Mouse (Mus musculus): ENCODE data around the gene Calu. TPM values are rescaled to one million over a fixed set of nuclear protein-coding genes. Genes with fewer than 3 reads are reported as not detected.
A peak's percentile ranks its signal among the peaks of the same experiment; 100 is the strongest.
"Not testable (repeated sequence)": the region's sequence is repeated elsewhere in the genome, so short reads cannot be mapped to it uniquely, and the experiment has no call there.

Gene Calu
- polyA plus RNA-seq, 1 experiment from 2014 or later: 158 TPM

GRCm38 (mm10) chr6:29322735-29323134, 25.1 kb upstream of the Calu start:
- Histone ChIP-seq H3K4me1 (no peaks in the 10 kb centered on the region), H3K9me3 (replicated peaks) (no peaks in the 10 kb centered on the region), H3K9ac (replicated peaks) (no peak overlapping the region), H3K27ac (replicated peaks) (no peak overlapping the region), H3K27me3 (replicated peaks) (no peaks in the 10 kb centered on the region), H3K4me2 (no peak overlapping the region), H3K36me3 (no peaks in the 10 kb centered on the region), H3K4me3 (replicated peaks) (no peak overlapping the region)
- ATAC-seq (ENCODE audit: low FRiP score): no peak
- 87% methylated on average over 4 of the region's 4 CpGs for WGBS

DNA sequence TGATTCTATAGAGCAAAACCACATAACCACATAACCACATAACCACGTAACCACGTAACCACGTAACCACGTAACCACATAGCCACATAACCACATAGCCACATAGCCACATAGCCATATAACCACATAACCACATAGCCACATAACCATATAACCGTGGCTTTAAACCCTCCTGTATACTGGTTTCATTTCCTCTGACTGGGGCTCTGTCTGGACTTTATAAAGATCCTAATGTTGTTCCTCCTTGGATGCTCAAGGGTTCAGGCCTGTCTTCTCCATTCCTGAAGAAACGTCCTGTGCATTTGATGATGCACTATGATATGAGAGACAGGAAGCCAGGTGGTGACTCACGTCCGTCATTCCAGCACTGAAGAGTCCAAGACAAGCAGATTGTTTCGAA, 20.9 kb upstream of the Calu start:
- Histone ChIP-seq H3K27me3 (replicated peaks) (no peaks in the 10 kb centered on the region), H3K4me2 (no peak overlapping the region), H3K9me3 (replicated peaks) (no peaks in the 10 kb centered on the region), H3K27ac (replicated peaks) (no peak overlapping the region), H3K36me3 (no peaks in the 10 kb centered on the region), H3K4me1 (no peaks in the 10 kb centered on the region), H3K4me3 (replicated peaks) (no peak overlapping the region), H3K9ac (replicated peaks) (no peak overlapping the region)
- no peak for ATAC-seq (ENCODE audit: low FRiP score)
- 92% methylated on average over 9 of the region's 9 CpGs for WGBS

DNA sequence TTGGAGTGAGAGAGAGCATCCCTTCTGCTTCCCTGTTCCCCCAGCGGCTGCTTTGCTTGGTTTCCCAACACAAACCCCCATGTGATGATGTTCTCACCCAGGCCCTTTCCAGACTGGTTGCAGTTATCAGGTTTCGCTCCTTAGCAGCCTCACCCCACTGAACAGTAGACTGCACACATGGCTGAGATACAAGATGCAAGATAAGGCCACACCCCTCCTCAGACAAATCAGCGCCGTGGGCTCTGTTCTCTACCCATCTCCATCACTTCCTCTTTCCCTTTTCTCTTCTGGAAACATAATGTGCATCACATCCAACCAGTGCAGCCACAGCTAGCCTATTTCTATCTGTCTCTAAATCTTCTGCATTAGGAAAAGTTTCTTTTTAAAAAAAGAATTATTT, 18.4 kb upstream of the Calu start:
- Histone ChIP-seq H3K4me3 (replicated peaks) (no peak overlapping the region), H3K9ac (replicated peaks) (no peak overlapping the region), H3K9me3 (replicated peaks) (no peaks in the 10 kb centered on the region), H3K27me3 (replicated peaks) (no peaks in the 10 kb centered on the region), H3K4me1 (no peaks in the 10 kb centered on the region), H3K4me2 (no peak overlapping the region), H3K27ac (replicated peaks) (no peak overlapping the region), H3K36me3 (no peaks in the 10 kb centered on the region)
- 91% methylated on average over 4 of the region's 4 CpGs for WGBS
- ATAC-seq (ENCODE audit: low FRiP score): no peak

- WGBS: 95% methylated on average over 2 of the region's 2 CpGs
- H3K36me3 ChIP-seq; H3K4me2 ChIP-seq; H3K27ac ChIP-seq (replicated peaks); H3K4me3 ChIP-seq (replicated peaks); H3K27me3 ChIP-seq (replicated peaks); H3K9ac ChIP-seq (replicated peaks); H3K9me3 ChIP-seq (replicated peaks); ATAC-seq (ENCODE audit: low FRiP score): not testable (repeated sequence)
- H3K4me1 ChIP-seq: peaks cover 22% of the 10 kb centered on the region
Observed at GRCm38 (mm10) chr6:29346512-29346911, 1.4 kb upstream of the Calu start.

DNA sequence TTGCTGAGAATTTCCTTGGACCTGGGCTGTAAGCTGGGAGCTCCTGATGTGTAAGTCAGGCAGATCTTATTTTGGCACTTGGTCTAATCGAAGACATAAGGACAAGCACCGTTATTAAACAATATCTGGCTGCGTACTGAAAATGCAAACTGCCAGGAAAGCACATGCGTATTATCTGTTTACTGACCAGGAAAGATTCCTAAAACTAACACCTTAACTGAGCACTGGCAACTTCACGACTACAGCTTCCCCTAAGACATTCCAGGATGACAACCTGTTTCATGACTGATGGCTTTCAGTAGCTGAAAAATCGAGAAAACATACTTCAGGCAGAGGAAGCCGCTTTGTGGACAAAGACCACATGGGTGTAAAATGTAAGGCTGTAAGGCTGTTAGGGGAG, 680 bp upstream of the Calu start:
- no peaks in the 10 kb centered on the region for H3K9me3 ChIP-seq (replicated peaks)
- peak overlapping the region; percentile 74 for H3K4me3 ChIP-seq (replicated peaks)
- 39% methylated on average over 7 of the region's 7 CpGs for WGBS
- no peaks in the 10 kb centered on the region for H3K27me3 ChIP-seq (replicated peaks)
- peak overlapping the region; percentile 74 for H3K9ac ChIP-seq (replicated peaks)
- H3K36me3 ChIP-seq: no peaks in the 10 kb centered on the region
- H3K4me2 ChIP-seq: peak overlapping the region; percentile 79
- no peak for ATAC-seq (ENCODE audit: low FRiP score)
- H3K4me1 ChIP-seq: peaks cover 22% of the 10 kb centered on the region
- H3K27ac ChIP-seq (replicated peaks): peak overlapping the region; percentile 93

DNA sequence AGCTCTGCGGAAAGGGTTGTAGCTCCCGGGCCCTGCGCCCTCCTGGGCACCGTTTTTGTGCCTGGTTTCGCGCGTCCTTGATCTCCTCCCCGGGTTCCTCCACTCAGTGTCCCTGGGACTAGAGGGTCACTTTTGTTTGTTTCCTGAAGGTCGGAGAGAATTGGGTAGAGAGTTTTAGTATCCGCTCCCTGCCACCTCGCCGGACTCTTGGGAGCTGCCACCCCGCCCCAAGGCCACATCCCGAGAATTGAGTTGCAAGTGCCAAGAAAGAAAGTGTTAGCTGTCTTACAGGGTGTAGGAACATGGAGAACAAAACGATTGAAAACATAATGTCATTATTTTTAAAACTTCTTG, 479 bp downstream of the Calu start:
- no peaks in the 10 kb centered on the region for H3K36me3 ChIP-seq
- H3K4me2 ChIP-seq: peak overlapping the region; percentile 78
- H3K4me1 ChIP-seq: peaks cover 22% of the 10 kb centered on the region
- H3K4me3 ChIP-seq (replicated peaks): peak overlapping the region; percentile 74
- H3K9ac ChIP-seq (replicated peaks): peak overlapping the region; percentile 87
- 0% methylated on average over 15 of the region's 15 CpGs for WGBS
- no peaks in the 10 kb centered on the region for H3K27me3 ChIP-seq (replicated peaks)
- peak overlapping the region; percentile 77 for H3K27ac ChIP-seq (replicated peaks)
- ATAC-seq (ENCODE audit: low FRiP score): peak; percentile 22; the same call in 1 of the 2 replicates
- H3K9me3 ChIP-seq (replicated peaks): no peaks in the 10 kb centered on the region

DNA sequence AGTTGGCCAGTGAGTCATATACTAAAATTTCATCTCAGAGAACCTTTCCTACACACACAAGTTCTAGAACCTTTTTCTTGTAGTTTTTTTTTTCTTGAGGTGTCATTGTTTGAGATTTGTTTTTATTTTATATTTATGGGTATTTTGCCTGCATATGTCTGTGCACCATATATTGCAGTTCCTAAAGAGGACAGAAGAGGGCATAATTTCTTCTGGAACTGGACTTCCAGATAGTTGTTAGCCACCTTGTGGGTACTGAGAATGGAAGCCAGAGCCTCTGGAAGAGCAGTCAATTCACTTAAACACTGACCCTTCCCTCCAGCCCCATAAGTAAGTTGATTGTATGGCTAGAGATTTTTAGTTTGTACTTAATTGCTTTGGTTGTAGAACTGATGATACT, 3.7 kb downstream of the Calu start:
- no peak overlapping the region for H3K4me3 ChIP-seq (replicated peaks)
- H3K9me3 ChIP-seq (replicated peaks): no peaks in the 10 kb centered on the region
- H3K27me3 ChIP-seq (replicated peaks): no peaks in the 10 kb centered on the region
- H3K36me3 ChIP-seq: no peaks in the 10 kb centered on the region
- no peak overlapping the region for H3K4me2 ChIP-seq
- H3K9ac ChIP-seq (replicated peaks): no peak overlapping the region
- no peak overlapping the region for H3K27ac ChIP-seq (replicated peaks)
- ATAC-seq (ENCODE audit: low FRiP score): no peak
- H3K4me1 ChIP-seq: peaks cover 22% of the 10 kb centered on the region

GRCm38 (mm10) chr6:29352816-29353215, 4.9 kb downstream of the Calu start:
- 70% methylated on average over 5 of the region's 5 CpGs for WGBS
- H3K27me3 ChIP-seq (replicated peaks): no peaks in the 10 kb centered on the region
- no peak overlapping the region for H3K27ac ChIP-seq (replicated peaks)
- H3K4me3 ChIP-seq (replicated peaks): no peak overlapping the region
- peaks cover 15% of the 10 kb centered on the region for H3K4me1 ChIP-seq
- no peaks in the 10 kb centered on the region for H3K9me3 ChIP-seq (replicated peaks)
- H3K4me2 ChIP-seq: no peak overlapping the region
- H3K36me3 ChIP-seq: peaks cover 10% of the 10 kb centered on the region
- H3K9ac ChIP-seq (replicated peaks): no peak overlapping the region
- ATAC-seq (ENCODE audit: low FRiP score): no peak

- Histone ChIP-seq H3K4me1 (peaks cover 6% of the 10 kb centered on the region), H3K4me3 (replicated peaks) (no peak overlapping the region), H3K9me3 (replicated peaks) (no peaks in the 10 kb centered on the region), H3K36me3 (peaks cover 18% of the 10 kb centered on the region), H3K27ac (replicated peaks) (no peak overlapping the region), H3K27me3 (replicated peaks) (no peaks in the 10 kb centered on the region), H3K4me2 (no peak overlapping the region), H3K9ac (replicated peaks) (no peak overlapping the region)
- WGBS: 93% methylated on average over 3 of the region's 3 CpGs
- no peak for ATAC-seq (ENCODE audit: low FRiP score)
Observed at GRCm38 (mm10) chr6:29359386-29359785, 11.5 kb downstream of the Calu start.

- 90% methylated on average over 6 of the region's 6 CpGs for WGBS
- Histone ChIP-seq H3K4me2 (no peak overlapping the region), H3K27me3 (replicated peaks) (no peaks in the 10 kb centered on the region), H3K9me3 (replicated peaks) (no peaks in the 10 kb centered on the region), H3K9ac (replicated peaks) (no peak overlapping the region), H3K4me3 (replicated peaks) (no peak overlapping the region), H3K36me3 (peaks cover 18% of the 10 kb centered on the region), H3K27ac (replicated peaks) (no peak overlapping the region), H3K4me1 (peaks cover 6% of the 10 kb centered on the region)
- ATAC-seq (ENCODE audit: low FRiP score): no peak
Observed at GRCm38 (mm10) chr6:29360211-29360610, 12.3 kb downstream of the Calu start.

DNA sequence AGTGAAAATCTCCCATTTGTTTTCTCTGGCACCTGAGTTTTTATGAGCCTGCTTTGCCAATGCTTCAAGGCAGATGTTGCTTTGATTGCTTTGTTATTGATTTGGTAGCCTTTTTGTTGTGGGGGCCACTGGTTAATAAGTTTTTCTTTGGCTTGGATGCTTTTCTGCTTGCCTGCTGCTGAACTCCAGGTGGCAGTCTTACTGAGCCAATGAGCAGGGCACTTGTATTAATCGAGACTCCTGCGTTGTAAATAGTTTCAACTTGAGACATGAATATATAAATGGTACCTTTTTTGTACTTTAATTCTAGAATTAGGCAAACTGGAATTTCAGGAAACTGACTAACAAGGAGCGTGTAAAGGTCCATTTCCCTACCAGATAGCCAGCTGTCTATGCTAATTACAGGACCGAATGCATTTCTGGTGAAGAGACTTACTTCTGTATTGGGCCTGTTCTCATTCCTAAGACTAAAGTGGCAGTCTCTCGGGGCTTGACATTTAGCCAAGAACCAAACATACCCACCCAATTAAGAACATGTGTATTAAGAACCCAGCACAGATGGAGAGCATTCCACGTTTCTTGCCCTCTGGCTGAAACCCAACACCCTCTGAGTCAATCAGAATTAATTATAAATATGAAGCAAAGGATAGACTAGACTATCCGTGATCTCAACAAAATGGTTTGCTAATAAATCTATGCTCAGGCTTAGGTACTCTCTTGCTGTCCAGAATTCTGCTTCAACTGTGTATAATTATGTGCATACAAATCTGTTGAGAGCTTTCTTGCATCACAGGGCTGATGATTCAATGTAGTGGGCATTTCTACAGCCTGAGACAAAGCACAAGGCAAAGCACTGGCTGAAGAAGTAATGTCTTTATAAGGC, 14.6 kb downstream of the Calu start:
- H3K9me3 ChIP-seq (replicated peaks): no peaks in the 10 kb centered on the region
- H3K27me3 ChIP-seq (replicated peaks): no peaks in the 10 kb centered on the region
- WGBS: 51% methylated on average over 7 of the region's 7 CpGs
- H3K9ac ChIP-seq (replicated peaks): no peak overlapping the region
- peaks cover 6% of the 10 kb centered on the region for H3K4me1 ChIP-seq
- peak overlapping the region; percentile 61; the same call in 1 of the 2 replicates for H3K27ac ChIP-seq (replicated peaks)
- ATAC-seq (ENCODE audit: low FRiP score): no peak
- H3K36me3 ChIP-seq: peaks cover 31% of the 10 kb centered on the region
- no peak overlapping the region for H3K4me2 ChIP-seq
- H3K4me3 ChIP-seq (replicated peaks): no peak overlapping the region

GRCm38 (mm10) chr6:29363129-29363515, 15.3 kb downstream of the Calu start:
- H3K36me3 ChIP-seq: peaks cover 28% of the 10 kb centered on the region
- 0 out of 2 replicates have a peak overlapping the region, but pooled peaks have one; percentile 61 for H3K27ac ChIP-seq (replicated peaks)
- no peaks in the 10 kb centered on the region for H3K9me3 ChIP-seq (replicated peaks)
- no peak overlapping the region for H3K4me3 ChIP-seq (replicated peaks)
- WGBS: 72% methylated on average over 3 of the region's 3 CpGs
- H3K4me1 ChIP-seq: peaks cover 6% of the 10 kb centered on the region
- no peak overlapping the region for H3K9ac ChIP-seq (replicated peaks)
- ATAC-seq (ENCODE audit: low FRiP score): no peak
- no peak overlapping the region for H3K4me2 ChIP-seq
- no peaks in the 10 kb centered on the region for H3K27me3 ChIP-seq (replicated peaks)
